In the genomic region with DNA sequence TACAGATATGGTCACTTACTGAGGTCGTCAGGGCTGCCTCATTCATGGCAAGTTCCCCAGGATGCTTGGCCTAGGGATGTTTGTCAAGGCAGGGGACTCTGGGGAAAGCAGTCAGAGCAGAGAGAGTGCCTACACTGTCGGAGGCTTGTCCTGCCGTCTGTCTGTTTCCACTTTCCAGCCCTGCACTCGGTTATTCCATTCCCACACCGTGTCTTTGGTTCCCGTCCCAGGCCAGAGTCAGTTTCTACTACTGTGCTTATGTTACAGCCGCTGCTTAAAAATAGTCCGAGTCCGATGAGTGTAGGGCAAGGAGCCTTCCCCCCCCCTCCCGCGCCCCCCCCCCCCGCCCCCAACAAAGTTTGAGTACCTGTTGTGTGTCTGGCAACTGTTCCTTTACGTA, we compare ENCODE assay signal across 17 mouse cellular contexts.
"Had no signal": no experiment of that assay in that cellular context is flagged by ENCODE, and none has a peak within 500 bp of the region (broad histone marks: within the 10 kb centered on the region; RNA-seq: fewer than 3 reads in every experiment).

No protein-coding gene starts in this region.

- H3K9ac ChIP-seq: liver, embryonic 13.5 days had no signal

- DNase-seq: kidney, postnatal 25 days; layer of hippocampus, adult 9-11 months; liver, embryonic 13.5 days; lung, adult 2 months; lung, postnatal 14 days; lung, postnatal 4 days; midbrain, embryonic 14.5 days; right cerebral cortex, adult 18-20 months; right cerebral cortex, postnatal 14 days; right cerebral cortex, postnatal 4 days; thymus, adult 2 months; thymus, postnatal 14 days had no signal

- H3K27ac ChIP-seq: kidney, postnatal 0 days; layer of hippocampus, adult 2 months; left cerebral cortex, adult 2 months; liver, embryonic 13.5 days; stomach, postnatal 0 days had no signal

- H3K27me3 ChIP-seq: liver, embryonic 13.5 days had no signal

- H3K9me3 ChIP-seq: liver, embryonic 13.5 days had no signal

- H3K4me2 ChIP-seq: liver, embryonic 13.5 days; midbrain, embryonic 11.5 days had no signal

- H3K4me3 ChIP-seq: layer of hippocampus, adult 2 months; left cerebral cortex, adult 2 months; liver, embryonic 13.5 days had no signal
